Mouse (Mus musculus) hindbrain, embryonic 14.5 days (tissue): ENCODE measurements around the gene Hs2st1. TPM values are rescaled to one million over a fixed set of nuclear protein-coding genes. Genes with fewer than 3 reads are reported as not detected.

Experiments
- ATAC-seq: fragments of 200-750 bp; cut with Nextera tagmentation; 2 replicates; pipeline ENCODE4 v1.8.0; 2017; ENCODE audit warnings: moderate number of reproducible peaks, mild to moderate bottlenecking, moderate TSS enrichment, moderate library complexity; ENCODE audit not compliant: low FRiP score
- DNase-seq: peaks from one replicate; pipeline ENCODE4 v3.0.0-alpha.2; 2015; ENCODE audit warnings: low spot score
- H3K27ac ChIP-seq: fragments of 300-500 bp; sonication (generic); 2 replicates; pipeline ENCODE4 v1.5.1; 2014; ENCODE audit warnings: mild to moderate bottlenecking, moderate library complexity
- H3K27me3 ChIP-seq: fragments of 300-500 bp; sonication (generic); 2 replicates; pipeline ENCODE4 v1.6.1; 2014; ENCODE audit warnings: mild to moderate bottlenecking, low read length, mixed read lengths; ENCODE audit not compliant: control insufficient read depth, insufficient read depth
- H3K36me3 ChIP-seq: fragments of 300-500 bp; sonication (generic); replicated peaks from 2 replicates; pipeline ENCODE4 v1.6.1; 2014; ENCODE audit not compliant: control insufficient read depth, insufficient read depth
- H3K4me1 ChIP-seq: fragments of 300-500 bp; sonication (generic); replicated peaks from 2 replicates; pipeline ENCODE4 v1.6.1; 2014; ENCODE audit warnings: antibody characterized with exemption, low read length, mixed read lengths; ENCODE audit not compliant: control insufficient read depth, insufficient read depth
- H3K4me2 ChIP-seq: fragments of 300-500 bp; sonication (generic); replicated peaks from 2 replicates; pipeline ENCODE4 v1.6.1; 2014; ENCODE audit warnings: mild to moderate bottlenecking, moderate library complexity
- H3K4me3 ChIP-seq: fragments of 300-500 bp; sonication (generic); replicated peaks from 2 replicates; pipeline ENCODE4 v1.5.1; 2014; ENCODE audit warnings: mild to moderate bottlenecking, low read length
- H3K9ac ChIP-seq: fragments of 300-500 bp; sonication (generic); 2 replicates; pipeline ENCODE4 v1.6.1; 2014
- H3K9me3 ChIP-seq: fragments of 300-500 bp; sonication (generic); 2 replicates; pipeline ENCODE4 v1.6.1; 2016; ENCODE audit warnings: low read length; ENCODE audit not compliant: control insufficient read depth
- WGBS: fragments of 180-500 bp; shearing (Covaris S2); extraction: QIAGEN DNeasy Blood & Tissue Kit; methylation state at CpG from one replicate; pipeline ENCODE4 v1.1.7; 2014; 5-methylcytosine and 5-hydroxymethylcytosine counted together
- polyA plus RNA-seq: library from polyadenylated mRNA; unstranded; fragments of >200 nt; fragmentation: Nextera tagmentation; extraction: Ambion mirVana; gene quantifications from 2 replicates; pipeline ENCODE4 v1.2.1, GENCODE M21; 2014

Gene Hs2st1
- polyA plus RNA-seq, 1 experiment from 2014 or later: 15.2 TPM

GRCm38 (mm10) chr3:144405331-144405730 is 164.7 kb downstream of the Hs2st1 start:
- 73% methylated on average over 11 of the region's 11 CpGs for WGBS

DNA sequence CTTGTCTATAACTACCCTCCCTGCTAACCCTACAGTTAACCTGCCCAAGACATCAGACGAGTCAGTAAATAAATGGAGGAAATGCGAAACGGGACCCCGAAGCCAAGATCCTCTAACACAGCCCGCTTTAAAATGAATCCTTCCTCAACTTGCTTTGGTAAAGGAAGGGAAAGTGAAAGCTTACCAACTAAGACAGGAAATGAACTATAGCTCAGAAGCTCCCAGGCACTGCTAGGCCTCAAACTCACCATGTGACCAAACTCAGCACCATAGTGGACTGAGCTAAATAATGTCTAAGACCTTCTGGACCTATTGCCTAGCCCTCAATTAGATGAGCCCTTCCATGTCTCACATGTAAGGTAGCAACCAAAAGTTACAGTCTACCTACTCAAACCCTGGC is 168.7 kb downstream of the Hs2st1 start:
- no peak for DNase-seq
- no peak for ATAC-seq
- Histone ChIP-seq H3K9me3 (no peaks in the 10 kb centered on the region), H3K27me3 (no peaks in the 10 kb centered on the region), H3K36me3 (no peaks in the 10 kb centered on the region), H3K4me1 (no peaks in the 10 kb centered on the region; the same call in 1 of the 2 replicates), H3K9ac (no peak overlapping the region), H3K4me2 (no peak overlapping the region), H3K27ac (no peak overlapping the region), H3K4me3 (no peak overlapping the region)
- 91% methylated on average over 5 of the region's 5 CpGs for WGBS

More at GRCm38 (mm10) chr3:144405331-144405730, 164.7 kb downstream of the Hs2st1 start:
- H3K36me3 ChIP-seq: no peaks in the 10 kb centered on the region
- H3K9ac ChIP-seq: no peak overlapping the region
- no peak overlapping the region for H3K27ac ChIP-seq
- H3K27me3 ChIP-seq: no peaks in the 10 kb centered on the region
- no peak overlapping the region for H3K4me3 ChIP-seq
- no peaks in the 10 kb centered on the region for H3K9me3 ChIP-seq
- DNase-seq: no peak
- ATAC-seq: no peak
- H3K4me2 ChIP-seq: no peak overlapping the region
- H3K4me1 ChIP-seq: no peaks in the 10 kb centered on the region

DNA sequence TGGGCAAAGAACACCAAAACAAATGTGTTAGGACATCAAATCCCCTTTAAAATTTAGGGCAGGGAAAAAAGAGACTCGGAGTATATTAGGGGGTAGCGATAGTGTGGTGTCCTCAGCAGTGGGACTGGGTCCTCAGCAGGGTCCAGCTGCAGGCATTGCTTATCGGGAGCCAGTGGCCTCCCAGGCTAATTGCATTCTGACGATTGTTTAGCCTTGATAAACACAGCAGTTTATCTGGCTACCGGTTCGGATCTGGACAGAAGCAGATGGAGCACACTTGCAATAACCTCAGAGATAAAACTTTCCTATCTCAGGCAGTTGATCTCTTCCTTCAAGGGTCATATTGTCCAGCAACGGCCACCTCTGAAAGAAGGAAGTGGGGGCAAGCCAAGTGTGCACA is 169.1 kb downstream of the Hs2st1 start:
- Histone ChIP-seq H3K36me3 (no peaks in the 10 kb centered on the region), H3K4me3 (no peak overlapping the region), H3K4me1 (no peaks in the 10 kb centered on the region; the same call in 1 of the 2 replicates), H3K9me3 (no peaks in the 10 kb centered on the region), H3K9ac (no peak overlapping the region), H3K27me3 (no peaks in the 10 kb centered on the region), H3K4me2 (no peak overlapping the region), H3K27ac (no peak overlapping the region)
- no peak for ATAC-seq
- WGBS: 80% methylated on average over 7 of the region's 7 CpGs
- no peak for DNase-seq

DNA sequence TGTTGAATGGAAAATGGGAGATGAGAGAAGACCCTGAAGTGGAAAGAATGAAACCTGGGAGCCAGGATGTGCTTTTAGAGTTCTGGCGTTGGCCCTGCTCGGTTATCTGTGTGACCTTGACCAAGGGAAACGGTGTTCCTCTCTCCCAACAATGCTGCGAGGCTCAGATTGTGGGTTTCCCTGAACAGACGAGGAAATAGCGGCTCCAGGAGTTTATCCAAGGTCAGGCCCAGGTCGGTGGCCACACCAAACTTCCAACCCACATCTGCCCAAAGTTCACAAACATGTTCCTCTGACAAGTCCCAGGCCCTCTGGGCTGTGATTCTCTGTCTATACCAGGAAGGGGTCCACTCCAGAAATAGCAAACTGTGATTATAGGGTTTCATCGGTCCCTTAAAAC is 169.6 kb downstream of the Hs2st1 start:
- no peaks in the 10 kb centered on the region; the same call in 1 of the 2 replicates for H3K4me1 ChIP-seq
- H3K27me3 ChIP-seq: no peaks in the 10 kb centered on the region
- no peak overlapping the region for H3K4me3 ChIP-seq
- ATAC-seq (no peak), DNase-seq (no peak)
- H3K9ac ChIP-seq: no peak overlapping the region
- no peak overlapping the region for H3K27ac ChIP-seq
- 82% methylated on average over 8 of the region's 8 CpGs for WGBS
- H3K36me3 ChIP-seq: no peaks in the 10 kb centered on the region
- no peaks in the 10 kb centered on the region for H3K9me3 ChIP-seq
- no peak overlapping the region for H3K4me2 ChIP-seq

- peak overlapping the region; percentile 18 for H3K4me3 ChIP-seq
- peak; percentile 95 for DNase-seq
- no peak overlapping the region for H3K27ac ChIP-seq
- H3K27me3 ChIP-seq: no peaks in the 10 kb centered on the region
- 28% methylated on average over 21 of the region's 21 CpGs for WGBS
- H3K9ac ChIP-seq: peak overlapping the region; percentile 34
- no peaks in the 10 kb centered on the region; the same call in 1 of the 2 replicates for H3K4me1 ChIP-seq
- no peaks in the 10 kb centered on the region for H3K9me3 ChIP-seq
- peak overlapping the region; percentile 53 for H3K4me2 ChIP-seq
- peak; percentile 84 for ATAC-seq
- no peaks in the 10 kb centered on the region for H3K36me3 ChIP-seq
These were observed 170.5 kb downstream of the Hs2st1 start for GRCm38 (mm10) chr3:144399358-144400096.

DNA sequence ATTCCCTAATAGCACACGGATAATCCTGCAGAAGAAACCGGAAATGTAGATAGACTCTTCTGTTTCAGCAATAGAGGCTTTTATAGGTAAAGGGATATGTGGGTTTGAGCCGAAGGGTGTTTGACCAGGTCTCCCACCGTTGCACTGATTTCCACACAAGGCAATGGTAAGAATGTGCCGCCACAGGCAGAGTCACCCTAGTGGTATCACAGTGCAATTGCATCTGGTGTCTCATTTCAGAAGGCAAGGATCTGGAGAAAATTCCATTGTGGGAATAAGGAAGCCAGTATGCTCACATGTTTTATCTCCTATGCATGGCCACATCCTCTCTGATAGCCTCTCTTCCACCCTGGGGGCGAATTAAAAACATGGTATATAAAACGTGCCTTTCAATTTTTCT is 171.8 kb downstream of the Hs2st1 start:
- H3K4me2 ChIP-seq: no peak overlapping the region
- DNase-seq (no peak), ATAC-seq (no peak)
- H3K27me3 ChIP-seq: no peaks in the 10 kb centered on the region
- no peak overlapping the region for H3K4me3 ChIP-seq
- WGBS: 85% methylated on average over 7 of the region's 7 CpGs
- H3K9ac ChIP-seq: no peak overlapping the region
- no peaks in the 10 kb centered on the region for H3K36me3 ChIP-seq
- no peak overlapping the region for H3K27ac ChIP-seq
- H3K9me3 ChIP-seq: no peaks in the 10 kb centered on the region
- no peaks in the 10 kb centered on the region; the same call in 1 of the 2 replicates for H3K4me1 ChIP-seq

GRCm38 (mm10) chr3:144396478-144396877 is 173.5 kb downstream of the Hs2st1 start:
- H3K36me3 ChIP-seq: no peaks in the 10 kb centered on the region
- 53% methylated on average over 17 of the region's 17 CpGs for WGBS
- no peak overlapping the region for H3K27ac ChIP-seq
- H3K4me3 ChIP-seq: no peak overlapping the region
- DNase-seq (no peak), ATAC-seq (0 out of 2 replicates have a peak, but pooled peaks have one; percentile 3)
- H3K9me3 ChIP-seq: no peaks in the 10 kb centered on the region
- H3K4me1 ChIP-seq: no peaks in the 10 kb centered on the region; the same call in 1 of the 2 replicates
- no peak overlapping the region for H3K9ac ChIP-seq
- H3K4me2 ChIP-seq: no peak overlapping the region
- H3K27me3 ChIP-seq: no peaks in the 10 kb centered on the region

DNA sequence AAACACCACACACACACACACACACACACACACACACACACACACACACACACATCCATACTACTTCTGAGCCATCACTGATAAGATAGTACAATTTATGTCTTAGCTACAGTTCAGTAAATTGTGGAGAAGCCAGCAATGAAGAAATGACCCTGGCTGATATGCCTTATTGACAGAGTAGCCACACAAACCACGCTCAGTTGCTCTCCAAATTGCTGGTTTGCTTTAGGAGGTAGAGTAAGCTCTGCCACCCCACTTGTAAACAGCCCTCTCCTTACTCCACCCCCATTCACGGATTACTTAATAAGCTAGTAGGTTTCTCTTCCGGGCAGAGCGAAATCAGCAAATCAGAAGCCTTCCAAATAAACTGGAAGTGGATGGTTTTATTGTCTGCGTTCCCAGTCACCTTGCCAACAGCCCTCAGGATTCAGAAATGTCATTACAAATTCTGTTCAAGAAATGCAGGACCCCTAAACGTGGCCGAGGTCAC is 175.5 kb downstream of the Hs2st1 start:
- no peak overlapping the region for H3K9ac ChIP-seq
- H3K4me1 ChIP-seq: no peaks in the 10 kb centered on the region; the same call in 1 of the 2 replicates
- 57% methylated on average over 7 of the region's 7 CpGs for WGBS
- ATAC-seq: no peak
- 0 out of 2 replicates have a peak overlapping the region, but pooled peaks have one; percentile 16 for H3K27ac ChIP-seq
- DNase-seq: no peak
- no peaks in the 10 kb centered on the region for H3K27me3 ChIP-seq
- H3K36me3 ChIP-seq: no peaks in the 10 kb centered on the region
- no peak overlapping the region for H3K4me2 ChIP-seq
- H3K4me3 ChIP-seq: no peak overlapping the region
- H3K9me3 ChIP-seq: no peaks in the 10 kb centered on the region

DNA sequence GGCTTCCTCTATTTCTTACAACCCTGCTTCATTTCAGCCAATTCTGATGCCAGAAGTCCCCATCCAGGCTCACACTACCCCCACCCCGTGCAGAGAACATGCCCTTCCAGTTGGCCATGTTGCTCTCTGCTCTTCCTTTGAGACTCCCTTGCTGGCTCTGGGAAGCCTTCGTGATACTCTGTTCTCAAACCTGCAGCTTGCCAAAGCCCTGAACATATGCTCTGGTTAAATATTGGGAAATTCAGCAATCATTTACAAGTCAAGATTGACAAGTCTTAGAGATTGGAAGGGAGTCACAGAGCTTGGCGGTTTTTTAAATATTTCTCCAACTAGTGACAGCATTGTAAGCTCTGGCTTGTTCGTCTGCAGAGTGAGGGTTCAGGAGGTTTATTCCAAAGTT is 183.5 kb downstream of the Hs2st1 start:
- no peak for ATAC-seq
- 87% methylated on average over 4 of the region's 4 CpGs for WGBS
- DNase-seq: no peak

More for the DNA sequence above, 183.5 kb downstream of the Hs2st1 start:
- Histone ChIP-seq H3K4me3 (no peak overlapping the region), H3K36me3 (no peaks in the 10 kb centered on the region), H3K9ac (no peak overlapping the region), H3K27me3 (no peaks in the 10 kb centered on the region), H3K4me1 (no peaks in the 10 kb centered on the region; the same call in 1 of the 2 replicates), H3K4me2 (no peak overlapping the region), H3K9me3 (no peaks in the 10 kb centered on the region), H3K27ac (no peak overlapping the region)
